Mouse (Mus musculus) cerebellum, adult 2 months (tissue): Measurements from ENCODE around the gene Tac4.

Source experiments
- CTCF ChIP-seq: fragments of 200-500 bp; IDR thresholded peaks from 2 replicates; pipeline ENCODE4 v1.5.1; 2011; ENCODE audit warnings: low read depth, mild to moderate bottlenecking, control low read depth, low read length, moderate library complexity, borderline replicate concordance; ENCODE audit not compliant: insufficient read depth
- POLR2A ChIP-seq: fragments of 200-500 bp; IDR thresholded peaks from 2 replicates; pipeline ENCODE4 v1.6.1; 2011; ENCODE audit warnings: low read length, control low read depth, borderline replicate concordance; ENCODE audit not compliant: insufficient read depth

DNA sequence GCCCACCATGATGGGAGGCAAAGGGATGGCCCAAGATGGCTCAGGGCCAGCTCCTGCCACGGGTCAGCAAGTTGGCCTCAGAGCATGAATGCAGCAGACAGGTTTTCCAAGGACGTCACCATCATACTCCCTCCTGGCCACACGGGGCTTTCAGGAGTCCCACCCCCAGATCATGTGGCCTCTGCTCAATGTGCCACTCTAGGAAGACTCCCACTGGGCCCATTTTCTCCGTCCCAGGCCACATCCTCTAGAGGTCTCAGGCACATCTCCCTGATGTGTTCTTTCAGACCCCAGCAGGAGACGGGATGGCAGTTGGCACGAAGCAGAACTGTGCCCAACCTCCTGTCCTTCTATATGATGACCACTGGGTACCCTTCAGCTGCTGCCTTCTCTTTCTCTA, 18.7 kb upstream of the Tac4 start:
- TF ChIP-seq CTCF, result no peak
- no peak for TF ChIP-seq POLR2A
